Mouse (Mus musculus) brain, embryonic 14.5 days (tissue): ENCODE measurements around the gene Ttc28.

Experiments
- CTCF ChIP-seq: fragments of 200-500 bp; IDR thresholded peaks from 2 replicates; pipeline ENCODE4 v1.5.1; 2012; ENCODE audit warnings: inconsistent platforms, mild to moderate bottlenecking, moderate library complexity, borderline replicate concordance; ENCODE audit not compliant: insufficient read depth, insufficient read length; ENCODE audit errors: extremely low read depth
- POLR2A ChIP-seq: fragments of 200-500 bp; IDR thresholded peaks from 2 replicates; pipeline ENCODE4 v1.6.1; 2012; ENCODE audit warnings: mild to moderate bottlenecking, inconsistent platforms, borderline replicate concordance; ENCODE audit not compliant: poor library complexity, insufficient read depth, insufficient read length, severe bottlenecking; ENCODE audit errors: extremely low read depth

GRCm38 (mm10) chr5:110835959-110836358 lies 43.6 kb upstream of the Ttc28 start:
- TF ChIP-seq POLR2A (no peak), CTCF (peak; percentile 78)
